Mouse (Mus musculus) CH12.LX (cell line): Measurements from ENCODE around the gene Adam15. TPM values are rescaled to one million over a fixed set of nuclear protein-coding genes. Genes with fewer than 3 reads are reported as not detected.

Experiments used
- DNase-seq: peaks from one replicate; pipeline ENCODE4 v3.0.0-alpha.2; 2013; ENCODE audit errors: extremely low read depth
- H3K27ac ChIP-seq: 2 replicates; pipeline ENCODE4 v1.5.1; 2012; ENCODE audit warnings: low read depth, mild to moderate bottlenecking, control low read depth, moderate library complexity; ENCODE audit not compliant: insufficient read depth
- H3K27me3 ChIP-seq: replicated peaks from 2 replicates; pipeline ENCODE3; 2012; ENCODE audit warnings: inconsistent platforms
- H3K36me3 ChIP-seq, 2 experiments: replicated peaks in 1 of 2; 2 replicates each; pipeline versions ENCODE3 to v1.6.1; 2012; ENCODE audit warnings: inconsistent platforms in 1 of 2, low read length in 1 of 2, mild to moderate bottlenecking in 1 of 2, mixed read lengths in 1 of 2, moderate library complexity in 1 of 2; ENCODE audit not compliant: control insufficient read depth in 1 of 2, insufficient read depth in 1 of 2
- H3K4me1 ChIP-seq, 2 experiments: 2 replicates each; pipeline ENCODE4 v1.6.1; 2012; ENCODE audit warnings: inconsistent platforms in 1 of 2, moderate library complexity in 1 of 2; ENCODE audit not compliant: insufficient read depth in 2 of 2, control insufficient read depth in 1 of 2
- H3K4me2 ChIP-seq: 2 replicates; pipeline ENCODE4 v1.6.1; 2012; ENCODE audit warnings: low read depth, mild to moderate bottlenecking, control low read depth; ENCODE audit not compliant: poor library complexity, insufficient read depth, severe bottlenecking
- H3K4me3 ChIP-seq, 3 experiments: fragments of 150-350 bp in 1 of 3; sonication (generic) in 1 of 3; replicated peaks in 1 of 3; 2 replicates each; pipeline versions ENCODE3 to v1.5.1; 2011 to 2012; ENCODE audit warnings: low read depth in 2 of 3, low read length in 2 of 3, mild to moderate bottlenecking in 2 of 3, moderate library complexity in 2 of 3, control low read depth in 1 of 3, improper control_type of control experiment in 1 of 3, inconsistent platforms in 1 of 3, mixed read lengths in 1 of 3; ENCODE audit not compliant: poor library complexity in 1 of 3
- H3K79me2 ChIP-seq: replicated peaks from 2 replicates; pipeline ENCODE4 v1.6.1; 2012; ENCODE audit warnings: mild to moderate bottlenecking, moderate library complexity; ENCODE audit not compliant: control insufficient read depth, poor library complexity, insufficient read depth, severe bottlenecking; ENCODE audit errors: extremely low read depth
- H3K9ac ChIP-seq: 2 replicates; pipeline ENCODE4 v1.6.1; 2012; ENCODE audit warnings: low read depth, mild to moderate bottlenecking, control low read depth, moderate library complexity; ENCODE audit not compliant: insufficient read depth
- H3K9me3 ChIP-seq: replicated peaks from 2 replicates; pipeline ENCODE3; 2012; ENCODE audit warnings: low read length, inconsistent platforms, mixed read lengths
- BHLHE40 ChIP-seq: IDR thresholded peaks from 2 replicates; pipeline ENCODE4 v1.6.1; 2011; ENCODE audit warnings: mild to moderate bottlenecking, low read depth, low read length, improper control_type of control experiment
- CHD1 ChIP-seq: IDR thresholded peaks from 2 replicates; pipeline ENCODE4 v1.6.1; 2012; ENCODE audit warnings: low read depth, low read length, improper control_type of control experiment, inconsistent platforms
- CHD2 ChIP-seq: IDR thresholded peaks from 2 replicates; pipeline ENCODE4 v1.6.1; 2011; ENCODE audit warnings: low read length, improper control_type of control experiment
- CTCF ChIP-seq, 2 experiments: IDR thresholded peaks in 1 of 2; conservative IDR thresholded peaks in 1 of 2; 2 replicates each; pipeline ENCODE4 v1.5.1; 2011 to 2012; ENCODE audit warnings: low read depth in 2 of 2, low read length in 2 of 2, improper control_type of control experiment in 1 of 2, inconsistent platforms in 1 of 2, mild to moderate bottlenecking in 1 of 2, moderate library complexity in 1 of 2
- E2F4 ChIP-seq: IDR thresholded peaks from 2 replicates; pipeline ENCODE4 v1.6.1; 2011; ENCODE audit warnings: low read depth, low read length, improper control_type of control experiment; ENCODE audit not compliant: insufficient replicate concordance
- ELF1 ChIP-seq: IDR thresholded peaks from 2 replicates; pipeline ENCODE4 v1.6.1; 2014; ENCODE audit warnings: low read depth, mild to moderate bottlenecking, inconsistent platforms, low read length, improper control_type of control experiment
- EP300 ChIP-seq: IDR thresholded peaks from 2 replicates; pipeline ENCODE4 v1.6.1; 2011; ENCODE audit warnings: low read length, improper control_type of control experiment
- ETS1 ChIP-seq: conservative IDR thresholded peaks from 2 replicates; pipeline ENCODE4 v1.6.1; 2012; ENCODE audit warnings: low read depth, mild to moderate bottlenecking, inconsistent platforms, low read length, improper control_type of control experiment, moderate library complexity
- GABPA ChIP-seq: IDR thresholded peaks from 2 replicates; pipeline ENCODE4 v1.6.1; 2012; ENCODE audit warnings: low read depth, low read length, improper control_type of control experiment, inconsistent platforms; ENCODE audit not compliant: insufficient replicate concordance
- HCFC1 ChIP-seq: IDR thresholded peaks from 2 replicates; pipeline ENCODE4 v1.6.1; 2012; ENCODE audit warnings: low read depth, mild to moderate bottlenecking, inconsistent platforms, low read length, improper control_type of control experiment
- IRF4 ChIP-seq: IDR thresholded peaks from 2 replicates; pipeline ENCODE4 v1.6.1; 2014; ENCODE audit warnings: low read depth, mild to moderate bottlenecking, inconsistent platforms, low read length, improper control_type of control experiment
- JUN ChIP-seq: IDR thresholded peaks from 2 replicates; pipeline ENCODE4 v1.6.1; 2011; ENCODE audit warnings: low read depth, mild to moderate bottlenecking, low read length, improper control_type of control experiment, moderate library complexity; ENCODE audit not compliant: insufficient read depth
- JUND ChIP-seq: conservative IDR thresholded peaks from 2 replicates; pipeline ENCODE4 v1.6.1; 2011; ENCODE audit warnings: low read depth, low read length, improper control_type of control experiment
- KAT2A ChIP-seq: IDR thresholded peaks from 2 replicates; pipeline ENCODE4 v1.6.1; 2012; ENCODE audit warnings: low read length, improper control_type of control experiment, inconsistent platforms; ENCODE audit not compliant: insufficient replicate concordance
- MAFK ChIP-seq: IDR thresholded peaks from 2 replicates; pipeline ENCODE4 v1.6.1; 2011; ENCODE audit warnings: low read length, improper control_type of control experiment; ENCODE audit not compliant: insufficient replicate concordance
- MAX ChIP-seq: IDR thresholded peaks from 2 replicates; pipeline ENCODE4 v1.6.1; 2011; ENCODE audit warnings: low read length, improper control_type of control experiment
- MAZ ChIP-seq: IDR thresholded peaks from 2 replicates; pipeline ENCODE4 v1.6.1; 2012; ENCODE audit warnings: low read depth, mild to moderate bottlenecking, inconsistent platforms, low read length, improper control_type of control experiment, moderate library complexity
- MEF2A ChIP-seq: IDR thresholded peaks from 2 replicates; pipeline ENCODE4 v1.6.1; 2014; ENCODE audit warnings: low read depth, mild to moderate bottlenecking, inconsistent platforms, low read length, improper control_type of control experiment, borderline replicate concordance
- MXI1 ChIP-seq: IDR thresholded peaks from 2 replicates; pipeline ENCODE4 v1.6.1; 2011; ENCODE audit warnings: mild to moderate bottlenecking, low read depth, low read length, improper control_type of control experiment
- MYC ChIP-seq: IDR thresholded peaks from 2 replicates; pipeline ENCODE4 v1.6.1; 2011; ENCODE audit warnings: low read depth, mild to moderate bottlenecking, improper control_type of control experiment, low read length
- NELFE ChIP-seq: IDR thresholded peaks from 2 replicates; pipeline ENCODE4 v1.6.1; 2011; ENCODE audit warnings: low read depth, low read length, improper control_type of control experiment
- NRF1 ChIP-seq: IDR thresholded peaks from 2 replicates; pipeline ENCODE4 v1.6.1; 2014; ENCODE audit warnings: low read depth, mild to moderate bottlenecking, inconsistent platforms, low read length, improper control_type of control experiment, moderate library complexity
- PAX5 ChIP-seq: IDR thresholded peaks from 2 replicates; pipeline ENCODE4 v1.6.1; 2012; ENCODE audit warnings: low read length, inconsistent platforms, mixed read lengths
- POLR2A ChIP-seq: IDR thresholded peaks from 2 replicates; pipeline ENCODE4 v1.6.1; 2011; ENCODE audit warnings: low read depth, mild to moderate bottlenecking, improper control_type of control experiment, low read length
- POLR2AphosphoS2 ChIP-seq: IDR thresholded peaks from 2 replicates; pipeline ENCODE4 v1.6.1; 2011; ENCODE audit warnings: low read depth, low read length, improper control_type of control experiment
- RAD21 ChIP-seq: IDR thresholded peaks from 2 replicates; pipeline ENCODE4 v1.6.1; 2011; ENCODE audit warnings: low read depth, mild to moderate bottlenecking, low read length, improper control_type of control experiment, moderate library complexity
- RCOR1 ChIP-seq: conservative IDR thresholded peaks from 2 replicates; pipeline ENCODE4 v1.6.1; 2012; ENCODE audit warnings: low read depth, mild to moderate bottlenecking, inconsistent platforms, low read length, improper control_type of control experiment
- SIN3A ChIP-seq: IDR thresholded peaks from 2 replicates; pipeline ENCODE4 v1.6.1; 2012; ENCODE audit warnings: low read length, improper control_type of control experiment, inconsistent platforms
- SMC3 ChIP-seq: IDR thresholded peaks from 2 replicates; pipeline ENCODE4 v1.6.1; 2011; ENCODE audit warnings: low read depth, low read length, improper control_type of control experiment
- TBP ChIP-seq: conservative IDR thresholded peaks from 2 replicates; pipeline ENCODE4 v1.6.1; 2011; ENCODE audit warnings: low read depth, low read length, improper control_type of control experiment
- TCF12 ChIP-seq: IDR thresholded peaks from 2 replicates; pipeline ENCODE4 v1.6.1; 2014; ENCODE audit warnings: low read depth, mild to moderate bottlenecking, inconsistent platforms, low read length, improper control_type of control experiment
- UBTF ChIP-seq: IDR thresholded peaks from 2 replicates; pipeline ENCODE4 v1.6.1; 2012; ENCODE audit warnings: low read depth, mild to moderate bottlenecking, inconsistent platforms, low read length, improper control_type of control experiment, moderate library complexity
- USF1 ChIP-seq: IDR thresholded peaks from 2 replicates; pipeline ENCODE4 v1.6.1; 2014; ENCODE audit warnings: low read depth, mild to moderate bottlenecking, inconsistent platforms, low read length, improper control_type of control experiment
- USF2 ChIP-seq: conservative IDR thresholded peaks from 2 replicates; pipeline ENCODE4 v1.6.1; 2011; ENCODE audit warnings: low read depth, low read length, improper control_type of control experiment
- ZC3H11A ChIP-seq: IDR thresholded peaks from 2 replicates; pipeline ENCODE4 v1.6.1; 2012; ENCODE audit warnings: low read depth, mild to moderate bottlenecking, inconsistent platforms, low read length, improper control_type of control experiment
- ZKSCAN1 ChIP-seq: IDR thresholded peaks from 2 replicates; pipeline ENCODE4 v1.6.1; 2012; ENCODE audit warnings: low read depth, inconsistent platforms, low read length, improper control_type of control experiment, borderline replicate concordance
- ZMIZ1 ChIP-seq: IDR thresholded peaks from 2 replicates; pipeline ENCODE4 v1.6.1; 2012; ENCODE audit warnings: low read depth, mild to moderate bottlenecking, inconsistent platforms, low read length, improper control_type of control experiment
- ZNF384 ChIP-seq: IDR thresholded peaks from 2 replicates; pipeline ENCODE4 v1.6.1; 2012; ENCODE audit warnings: low read depth, low read length, improper control_type of control experiment, inconsistent platforms
- dilution Hi-C: fragments of 300-500 bp; cut with MboI; formaldehyde crosslinking; loops from 2 replicates; pipeline ENCODE4 v1.14.3; 2020; ENCODE audit warnings: low sequenced_read_pairs; ENCODE audit not compliant: extremely low pct_unique_long_range_greater_than_20kb, extremely low pct_ligation_motif_present
- in situ Hi-C: fragments of 300-500 bp; cut with MboI; formaldehyde crosslinking; loops from 3 replicates; pipeline ENCODE4 v1.14.3; 2019; ENCODE audit warnings: low sequenced_read_pairs, low pct_ligation_motif_present, low pct_unique_long_range_greater_than_20kb, mixed read lengths
- polyA plus RNA-seq: library from polyadenylated mRNA; unstranded; fragments of >175 nt; gene quantifications from 2 replicates; pipeline ENCODE4 v1.2.1, GENCODE M21; 2012; ENCODE audit warnings: low read depth; ENCODE audit not compliant: insufficient read length
- total RNA-seq, 2 experiments: library from RNA; depleted of rRNA; stranded (reverse); fragments of 300-350 nt in 1 of 2; fragments of >200 nt in 1 of 2; gene quantifications; 2 replicates each; pipeline ENCODE4 v1.2.3; 2012 to 2014

Adam15 gene
- 31.3 and 39.1 TPM in 2 replicates for total RNA-seq (2012; rRNA removed)
- total RNA-seq (2014; rRNA removed) = 5.8 and 5.9 TPM in 2 replicates
- polyA plus RNA-seq = 26.2 and 26.5 TPM in 2 replicates

- Histone ChIP-seq H3K27ac (no peak within 1 kb of the TSS), H3K9ac (peak within 1 kb of the TSS; percentile 42; the same call in 1 of the 2 replicates), H3K4me1 (peaks cover 3 to 41% of the 10 kb centered on the region in 2 experiments; a peak in 3 of 4 replicates), H3K9me3 (no peaks in the 10 kb centered on the region), H3K4me2 (peak within 1 kb of the TSS; percentile 75), H3K4me3 (peak within 1 kb of the TSS; percentile 63 to 74 (median 67)), H3K36me3 (peaks cover 3 to 25% of the 10 kb centered on the region in 2 experiments), H3K79me2 (no peaks in the 10 kb centered on the region), H3K27me3 (no peaks in the 10 kb centered on the region)
- in situ Hi-C loops (loop anchor here (5.0 to 25.0 kb wide), 3 partner anchors 137 to 412 kb away; partner anchors contain the start of genes Chrnb2 and Ube2q1), dilution Hi-C loops (no loop called here)
- TF ChIP-seq MYC = 0 out of 2 replicates have a peak, but pooled peaks have one; percentile 27
- 0 out of 2 replicates have a peak, but pooled peaks have one; percentile 44 for TF ChIP-seq MXI1
- peak; percentile 78 for TF ChIP-seq POLR2A
- no peak for TF ChIP-seq USF2
- no peak for TF ChIP-seq JUN
- TF ChIP-seq IRF4 = peak; percentile 25; the same call in 1 of the 2 replicates
- 0 out of 2 replicates have a peak, but pooled peaks have one; percentile 23 for TF ChIP-seq TCF12
- TF ChIP-seq GABPA = no peak
- no peak for TF ChIP-seq TBP
- peak; percentile 64; the same call in 1 of the 2 replicates for TF ChIP-seq ELF1
- TF ChIP-seq PAX5 = no peak
- TF ChIP-seq MAZ = 0 out of 2 replicates have a peak, but pooled peaks have one; percentile 44
- no peak for TF ChIP-seq ZKSCAN1
- no peak for TF ChIP-seq UBTF
- no peak for TF ChIP-seq KAT2A
- TF ChIP-seq CTCF (conservative IDR thresholded peaks at IDR 0.05 in 1 of 2, IDR thresholded peaks at IDR 0.05 in 1 of 2; ENCODE audit: low read depth in 2 of 2, low read length in 2 of 2) = no peak
- no peak for TF ChIP-seq EP300
- no peak for TF ChIP-seq MAFK
- no peak for TF ChIP-seq JUND
- TF ChIP-seq USF1 = no peak
- TF ChIP-seq ZC3H11A = no peak
- TF ChIP-seq NRF1 = peak; percentile 67
- peak; percentile 78 for TF ChIP-seq MAX
- TF ChIP-seq ZNF384 = no peak
- TF ChIP-seq CHD1 = no peak
- peak; percentile 61 for TF ChIP-seq SIN3A
- TF ChIP-seq NELFE = peak; percentile 78
- TF ChIP-seq ZMIZ1 = peak; percentile 63; the same call in 1 of the 2 replicates
- TF ChIP-seq RCOR1 = no peak
- peak; percentile 52 for TF ChIP-seq HCFC1
- TF ChIP-seq MEF2A = no peak
- TF ChIP-seq SMC3 = no peak
- no peak for TF ChIP-seq RAD21
- TF ChIP-seq POLR2AphosphoS2 = 0 out of 2 replicates have a peak, but pooled peaks have one; percentile 35
- TF ChIP-seq ETS1 = no peak
- TF ChIP-seq E2F4 = no peak
- no peak for TF ChIP-seq BHLHE40
- TF ChIP-seq CHD2 = no peak
- DNase-seq = peak; percentile 68
Observed at GRCm38 (mm10) chr3:89349869-89350501, at the start of gene Adam15. Gene Adam15 (minus strand): TSS chr3:89349996.
